Mouse (Mus musculus): ENCODE measurements at regions not wholly inside any gene's neighbourhood (a gene's known extent, or its start where the extent isn't known, plus 50 kb on each side); places are given as distances from the start of the nearest gene placed in this dataset.

- no peaks in the 10 kb centered on the region for H3K9me3 ChIP-seq (ENCODE audit: control insufficient read depth, low read length)
- no peaks in the 10 kb centered on the region for H3K36me3 ChIP-seq (ENCODE audit: control insufficient read depth)
- H3K4me1 ChIP-seq (ENCODE audit: control insufficient read depth), result no peaks in the 10 kb centered on the region
- TF ChIP-seq TAL1 (IDR thresholded peaks at IDR 0.05; ENCODE audit: low read length), result no peak
- TF ChIP-seq GATA1 (IDR thresholded peaks at IDR 0.05; ENCODE audit: low read length), result no peak
- H3K4me3 ChIP-seq (replicated peaks), result no peak overlapping the region
- no peaks in the 10 kb centered on the region for H3K27me3 ChIP-seq (ENCODE audit: control insufficient read depth)
Observed at GRCm38 (mm10) chr16:76232680-76233079, 140.9 kb downstream of the Nrip1 start.

- no peak for TF ChIP-seq GATA1 (IDR thresholded peaks at IDR 0.05; ENCODE audit: low read length)
- TF ChIP-seq TAL1 (IDR thresholded peaks at IDR 0.05; ENCODE audit: low read length), result no peak
- H3K36me3 ChIP-seq (ENCODE audit: control insufficient read depth), result no peaks in the 10 kb centered on the region
- no peaks in the 10 kb centered on the region for H3K27me3 ChIP-seq (ENCODE audit: control insufficient read depth)
- H3K9me3 ChIP-seq (ENCODE audit: control insufficient read depth, low read length), result no peaks in the 10 kb centered on the region
- no peak overlapping the region for H3K4me3 ChIP-seq (replicated peaks)
- no peaks in the 10 kb centered on the region for H3K4me1 ChIP-seq (ENCODE audit: control insufficient read depth)
Observed at GRCm38 (mm10) chr16:76232174-76232573, 141.5 kb downstream of the Nrip1 start.

- Histone ChIP-seq H3K36me3 (ENCODE audit: control insufficient read depth) (no peaks in the 10 kb centered on the region), H3K9me3 (ENCODE audit: control insufficient read depth, low read length) (no peaks in the 10 kb centered on the region), H3K4me1 (ENCODE audit: control insufficient read depth) (no peaks in the 10 kb centered on the region), H3K4me3 (replicated peaks) (no peak overlapping the region), H3K27me3 (ENCODE audit: control insufficient read depth) (no peaks in the 10 kb centered on the region)
- TF ChIP-seq GATA1 (IDR thresholded peaks at IDR 0.05; ENCODE audit: low read length) (no peak), TAL1 (IDR thresholded peaks at IDR 0.05; ENCODE audit: low read length) (no peak)
Observed at GRCm38 (mm10) chr16:76230516-76231302, 142.9 kb downstream of the Nrip1 start.

GRCm38 (mm10) chr16:76228451-76228850, 145.2 kb downstream of the Nrip1 start:
- Histone ChIP-seq H3K36me3 (ENCODE audit: control insufficient read depth) (no peaks in the 10 kb centered on the region), H3K27me3 (ENCODE audit: control insufficient read depth) (no peaks in the 10 kb centered on the region), H3K4me3 (replicated peaks) (no peak overlapping the region), H3K4me1 (ENCODE audit: control insufficient read depth) (no peaks in the 10 kb centered on the region), H3K9me3 (ENCODE audit: control insufficient read depth, low read length) (no peaks in the 10 kb centered on the region)
- no peak for TF ChIP-seq TAL1 (IDR thresholded peaks at IDR 0.05; ENCODE audit: low read length)
- no peak for TF ChIP-seq GATA1 (IDR thresholded peaks at IDR 0.05; ENCODE audit: low read length)

- Histone ChIP-seq H3K4me1 (ENCODE audit: control insufficient read depth) (no peaks in the 10 kb centered on the region), H3K9me3 (ENCODE audit: control insufficient read depth, low read length) (no peaks in the 10 kb centered on the region), H3K4me3 (replicated peaks) (no peak overlapping the region), H3K36me3 (ENCODE audit: control insufficient read depth) (no peaks in the 10 kb centered on the region), H3K27me3 (ENCODE audit: control insufficient read depth) (no peaks in the 10 kb centered on the region)
- TF ChIP-seq GATA1 (IDR thresholded peaks at IDR 0.05; ENCODE audit: low read length) (no peak), TAL1 (IDR thresholded peaks at IDR 0.05; ENCODE audit: low read length) (no peak)
Observed at GRCm38 (mm10) chr16:76226446-76226845, 147.2 kb downstream of the Nrip1 start.

GRCm38 (mm10) chr16:76225587-76226226, 147.9 kb downstream of the Nrip1 start:
- no peak overlapping the region for H3K4me3 ChIP-seq (replicated peaks)
- no peaks in the 10 kb centered on the region for H3K36me3 ChIP-seq (ENCODE audit: control insufficient read depth)
- H3K9me3 ChIP-seq (ENCODE audit: control insufficient read depth, low read length), result no peaks in the 10 kb centered on the region
- no peaks in the 10 kb centered on the region for H3K27me3 ChIP-seq (ENCODE audit: control insufficient read depth)
- TF ChIP-seq TAL1 (IDR thresholded peaks at IDR 0.05; ENCODE audit: low read length) (no peak), GATA1 (IDR thresholded peaks at IDR 0.05; ENCODE audit: low read length) (no peak)
- H3K4me1 ChIP-seq (ENCODE audit: control insufficient read depth), result no peaks in the 10 kb centered on the region

- no peaks in the 10 kb centered on the region for H3K4me1 ChIP-seq (ENCODE audit: control insufficient read depth)
- no peaks in the 10 kb centered on the region for H3K9me3 ChIP-seq (ENCODE audit: control insufficient read depth, low read length)
- H3K36me3 ChIP-seq (ENCODE audit: control insufficient read depth), result no peaks in the 10 kb centered on the region
- H3K4me3 ChIP-seq (replicated peaks), result no peak overlapping the region
- no peaks in the 10 kb centered on the region for H3K27me3 ChIP-seq (ENCODE audit: control insufficient read depth)
- TF ChIP-seq GATA1 (IDR thresholded peaks at IDR 0.05; ENCODE audit: low read length) (no peak), TAL1 (IDR thresholded peaks at IDR 0.05; ENCODE audit: low read length) (no peak)
Observed at GRCm38 (mm10) chr16:76224901-76225586, 148.6 kb downstream of the Nrip1 start.

- H3K4me3 ChIP-seq (replicated peaks), result no peak overlapping the region
- H3K36me3 ChIP-seq (ENCODE audit: control insufficient read depth), result no peaks in the 10 kb centered on the region
- TF ChIP-seq TAL1 (IDR thresholded peaks at IDR 0.05; ENCODE audit: low read length) (no peak), GATA1 (IDR thresholded peaks at IDR 0.05; ENCODE audit: low read length) (no peak)
- H3K27me3 ChIP-seq (ENCODE audit: control insufficient read depth), result no peaks in the 10 kb centered on the region
- no peaks in the 10 kb centered on the region for H3K4me1 ChIP-seq (ENCODE audit: control insufficient read depth)
- H3K9me3 ChIP-seq (ENCODE audit: control insufficient read depth, low read length), result no peaks in the 10 kb centered on the region
Observed at GRCm38 (mm10) chr16:76223716-76224115, 149.9 kb downstream of the Nrip1 start.

- Histone ChIP-seq H3K9me3 (ENCODE audit: control insufficient read depth, low read length) (no peaks in the 10 kb centered on the region), H3K4me3 (replicated peaks) (no peak overlapping the region), H3K4me1 (ENCODE audit: control insufficient read depth) (no peaks in the 10 kb centered on the region), H3K27me3 (ENCODE audit: control insufficient read depth) (no peaks in the 10 kb centered on the region), H3K36me3 (ENCODE audit: control insufficient read depth) (no peaks in the 10 kb centered on the region)
- TF ChIP-seq TAL1 (IDR thresholded peaks at IDR 0.05; ENCODE audit: low read length) (no peak), GATA1 (IDR thresholded peaks at IDR 0.05; ENCODE audit: low read length) (no peak)
Observed at GRCm38 (mm10) chr16:76222960-76223359, 150.7 kb downstream of the Nrip1 start.

All from erythroblast, embryonic 14.5 days (primary cell).